Mouse (Mus musculus) right cerebral cortex, postnatal 36 days (tissue): ENCODE results near the gene Txnrd3.

ENCODE experiments used
- DNase-seq, 2 experiments: peaks; one replicate each; pipeline ENCODE4 v3.0.0; 2022; ENCODE audit warnings: low spot score in 2 of 2, mixed read lengths in 1 of 2

Gene Txnrd3

DNA sequence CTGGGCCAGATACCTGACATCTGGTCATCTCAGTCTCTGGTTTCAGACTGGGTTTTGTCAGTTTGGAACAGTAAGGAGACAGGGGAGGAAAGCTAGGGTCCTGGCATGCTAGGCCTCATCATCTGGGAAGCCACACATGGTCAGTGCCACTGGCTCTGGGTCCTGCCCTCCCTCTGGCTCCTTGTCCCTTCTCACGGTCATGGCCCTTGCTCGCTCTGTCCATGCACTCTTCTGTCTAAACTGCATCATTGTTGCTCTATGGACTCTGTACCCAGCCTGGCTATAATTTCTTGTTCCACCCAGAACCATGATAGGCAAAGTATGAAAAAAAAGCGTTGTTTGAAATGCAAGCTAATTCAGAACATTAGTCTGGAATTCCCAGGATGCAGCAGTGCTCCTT is 11.2 kb downstream of the Txnrd3 start:
- DNase-seq: no peak

GRCm38 (mm10) chr6:89658342-89658741 is 14.6 kb downstream of the Txnrd3 start:
- DNase-seq: no peak

DNA sequence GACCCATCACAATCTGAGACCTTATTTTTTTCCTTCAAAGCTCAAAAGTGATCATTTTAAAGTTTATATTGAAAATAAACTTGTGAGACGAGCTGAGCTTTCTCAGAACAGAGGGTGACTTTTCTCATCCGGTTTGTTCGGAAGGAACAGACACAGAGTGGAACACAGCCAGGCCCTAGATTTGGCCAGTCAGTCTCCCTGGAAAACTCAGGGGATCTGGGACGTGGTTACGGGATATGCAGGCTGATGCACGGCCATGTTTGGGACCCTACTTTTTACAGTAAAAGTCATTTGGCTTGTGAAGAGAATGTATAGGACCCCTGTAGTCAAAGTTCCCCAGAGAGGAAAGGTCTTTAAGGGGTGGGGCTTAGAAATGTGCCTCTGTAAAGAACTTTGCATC is 15.1 kb downstream of the Txnrd3 start:
- DNase-seq: no peak

DNA sequence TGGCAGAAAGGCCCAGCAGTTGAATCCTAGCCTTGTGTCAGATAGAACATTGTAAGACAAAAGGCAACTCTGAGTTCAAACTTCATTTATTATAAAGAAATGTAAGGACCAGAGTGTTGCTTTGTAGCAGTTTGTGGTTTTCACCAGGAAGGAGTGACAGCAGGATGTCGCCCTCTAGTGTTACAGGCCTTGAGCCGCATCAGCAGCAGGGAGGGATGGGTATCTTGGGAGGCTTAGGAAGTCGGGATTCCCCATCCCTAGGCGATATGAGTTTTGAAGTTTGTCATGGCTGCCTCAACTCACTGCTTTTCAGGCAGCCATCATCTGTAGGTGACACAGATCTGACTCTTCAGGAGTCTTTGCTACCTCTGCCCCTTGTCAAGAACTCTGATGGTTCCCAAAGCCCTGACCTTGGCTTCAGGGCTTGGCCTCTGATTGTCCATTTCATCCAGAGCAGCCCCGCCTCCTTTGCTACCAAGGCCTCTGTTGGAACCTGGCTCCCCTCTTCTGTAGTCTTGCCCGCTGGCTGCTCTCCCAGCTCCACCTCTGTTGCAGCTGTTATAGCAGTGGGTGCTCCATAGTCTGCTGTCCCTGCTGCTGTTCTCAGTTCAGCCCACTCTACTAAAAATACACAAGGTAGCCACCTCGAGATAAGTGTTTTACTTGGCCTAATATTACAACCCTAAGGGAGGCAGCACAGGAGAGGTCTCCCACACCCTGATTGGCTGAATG is 16.1 kb downstream of the Txnrd3 start:
- peak in 1 of 2 experiments; percentile 30 for DNase-seq

DNA sequence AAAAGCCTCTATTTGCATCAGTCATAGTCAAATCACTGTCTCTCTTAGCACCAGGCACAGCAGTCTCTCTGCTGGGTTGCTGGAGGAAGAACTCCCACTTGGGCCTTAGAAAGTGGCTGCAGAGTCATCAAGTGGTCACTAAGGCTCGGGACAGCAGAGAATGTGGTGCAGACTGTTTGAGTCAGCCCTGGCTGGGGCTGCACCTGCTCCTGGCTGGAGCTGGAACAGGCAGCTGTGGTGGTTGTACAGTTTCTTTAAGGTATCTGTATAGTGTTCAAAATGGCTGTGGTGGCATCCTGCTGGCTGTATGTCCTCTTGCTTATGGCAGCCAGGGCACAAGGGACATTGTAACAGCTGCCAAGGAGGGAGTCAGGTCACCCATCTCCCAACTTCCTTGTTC is 16.7 kb downstream of the Txnrd3 start:
- DNase-seq: no peak

- no peak for DNase-seq
Measured at GRCm38 (mm10) chr6:89662521-89662920, 18.7 kb downstream of the Txnrd3 start.

GRCm38 (mm10) chr6:89665155-89665554 is 21.4 kb downstream of the Txnrd3 start:
- DNase-seq: no peak

DNA sequence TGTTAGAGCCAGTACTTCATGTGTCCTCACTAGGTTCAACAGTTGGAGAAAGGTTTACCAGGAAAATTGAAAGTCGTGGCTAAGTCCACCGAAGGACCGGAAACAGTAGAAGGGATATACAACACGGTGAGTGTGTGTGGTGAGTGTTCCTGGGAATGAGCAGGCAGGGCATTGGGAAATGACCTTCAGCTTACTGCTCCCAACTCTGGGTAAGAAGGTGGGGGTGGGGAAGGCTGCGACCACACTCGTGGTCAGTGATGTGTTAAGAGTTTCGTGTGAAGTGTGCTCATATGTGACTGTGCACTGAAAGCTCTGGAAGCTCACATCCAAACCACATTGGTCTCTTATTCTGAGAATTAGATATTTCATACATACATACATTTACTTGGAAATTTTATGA is 21.9 kb downstream of the Txnrd3 start:
- DNase-seq: no peak

- no peak for DNase-seq
Measured at GRCm38 (mm10) chr6:89666976-89667375, 23.2 kb downstream of the Txnrd3 start.

GRCm38 (mm10) chr6:89669556-89669955 is 25.8 kb downstream of the Txnrd3 start:
- DNase-seq: no peak

DNA sequence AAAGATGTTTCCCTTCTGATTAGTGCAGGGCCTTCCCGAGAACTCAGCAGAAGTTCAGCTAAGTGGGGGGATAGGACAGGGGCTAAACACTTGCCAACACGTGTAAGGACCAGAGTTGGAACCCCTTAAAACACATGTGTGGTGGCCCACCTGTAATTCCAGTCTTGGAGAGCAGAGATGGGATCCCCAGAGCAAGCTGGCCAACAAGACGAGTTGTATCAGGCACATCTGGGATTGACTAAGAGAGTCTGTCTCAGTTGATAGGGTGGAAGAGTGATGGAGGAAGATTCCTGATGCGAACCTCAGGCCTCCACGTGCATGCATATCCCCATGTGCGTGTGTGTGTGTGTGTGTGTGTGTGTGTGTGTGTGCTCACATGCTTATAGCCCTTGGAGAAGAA is 27.6 kb downstream of the Txnrd3 start:
- peak in 1 of 2 experiments; percentile 0 for DNase-seq

- DNase-seq: peak in 1 of 2 experiments; percentile 0
Measured at GRCm38 (mm10) chr6:89672641-89673040, 28.9 kb downstream of the Txnrd3 start.

- peak in 1 of 2 experiments; percentile 0 for DNase-seq
Measured at GRCm38 (mm10) chr6:89673135-89673780, 29.5 kb downstream of the Txnrd3 start.

- DNase-seq: no peak
Measured at GRCm38 (mm10) chr6:89678522-89678921, 34.7 kb downstream of the Txnrd3 start.

DNA sequence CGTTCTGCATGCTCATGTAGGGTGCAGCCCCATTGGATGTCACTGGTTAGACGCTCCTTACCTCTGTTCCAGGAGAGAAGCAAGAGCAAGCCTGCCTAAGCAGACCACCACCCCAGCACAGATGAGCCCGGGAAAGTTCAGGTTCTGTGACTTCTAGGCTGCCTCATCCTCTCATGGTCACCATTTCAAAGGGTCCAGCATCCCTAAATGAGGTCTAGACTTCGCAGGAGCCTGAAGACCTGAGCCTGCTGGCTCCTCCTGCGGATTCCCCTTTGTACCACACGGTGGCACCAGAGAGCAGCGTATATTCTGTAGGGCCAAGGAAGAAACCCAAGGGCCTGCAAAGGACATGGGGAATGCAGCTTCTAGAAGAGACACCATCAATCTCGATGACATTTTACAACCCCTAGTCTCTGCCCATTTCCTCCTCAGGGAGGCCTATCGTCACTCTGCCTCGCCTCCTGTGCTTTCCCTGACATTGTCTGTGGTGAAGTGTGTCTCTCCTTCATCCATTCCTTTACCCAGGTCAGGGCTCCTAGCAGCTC is 35.6 kb downstream of the Txnrd3 start:
- peak; percentile 49 to 54 for DNase-seq

DNA sequence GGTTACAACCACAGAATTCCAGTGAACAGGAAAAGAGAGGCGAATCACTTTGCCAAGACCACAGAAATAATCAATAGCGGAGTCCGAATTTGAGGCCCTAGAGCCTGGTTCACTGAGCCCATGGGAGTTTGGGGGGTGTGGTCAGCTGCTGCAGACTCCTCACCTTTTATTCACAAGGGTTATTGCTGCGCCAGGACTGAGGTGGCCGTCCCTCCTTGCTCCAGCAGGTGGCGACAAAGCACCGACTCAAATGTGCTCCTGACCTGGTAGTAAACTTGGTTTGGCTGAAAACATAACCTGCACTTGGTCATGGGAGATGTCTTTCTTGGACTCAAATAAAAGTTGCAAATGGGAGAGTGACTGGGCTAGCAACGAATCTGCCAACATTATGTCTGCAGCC is 36.4 kb downstream of the Txnrd3 start:
- DNase-seq: peak; percentile 58 to 66

- no peak for DNase-seq
Measured at GRCm38 (mm10) chr6:89684231-89684630, 40.4 kb downstream of the Txnrd3 start.

- no peak for DNase-seq
Measured at GRCm38 (mm10) chr6:89687100-89687499, 43.3 kb downstream of the Txnrd3 start.

- no peak for DNase-seq
Measured at GRCm38 (mm10) chr6:89706624-89707023, 62.8 kb downstream of the Txnrd3 start.

- no peak for DNase-seq
Measured at GRCm38 (mm10) chr6:89707240-89707639, 63.5 kb downstream of the Txnrd3 start, which contains the start of gene Vmn1r40. Gene Vmn1r40 (plus strand): TSS chr6:89707540.

DNA sequence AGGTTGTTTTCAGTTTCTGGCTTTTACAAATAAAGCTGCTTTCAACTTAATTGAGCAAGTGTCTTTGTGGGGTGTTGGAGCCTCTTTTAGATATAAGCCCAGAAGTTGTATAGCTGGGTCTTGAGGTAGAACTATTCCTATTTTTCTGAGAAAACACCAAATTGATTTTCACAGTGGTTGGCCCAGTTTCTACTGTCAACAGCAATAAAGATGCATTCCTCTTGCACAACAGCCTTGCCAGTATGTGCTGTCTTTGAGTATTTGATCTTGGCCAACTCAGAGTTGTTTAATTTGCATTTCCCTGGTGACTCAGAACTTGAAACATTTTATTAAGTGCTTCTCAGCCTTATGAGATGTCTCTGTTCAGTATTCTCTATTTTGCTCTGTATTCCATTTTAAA is 74.3 kb downstream of the Txnrd3 start:
- no peak for DNase-seq
